Mouse (Mus musculus) midbrain, postnatal 0 days (tissue): Measurements from ENCODE around the gene Slc43a3. TPM values are rescaled to one million over a fixed set of nuclear protein-coding genes. Genes with fewer than 3 reads are reported as not detected.

Experiments used
- ATAC-seq: fragments of 200-750 bp; cut with Nextera tagmentation; 2 replicates; pipeline ENCODE4 v1.8.0; 2017; ENCODE audit warnings: moderate number of reproducible peaks, mild to moderate bottlenecking, moderate TSS enrichment, moderate library complexity; ENCODE audit not compliant: low FRiP score
- DNase-seq: peaks from one replicate; pipeline ENCODE4 v3.0.0-alpha.2; 2015; ENCODE audit warnings: low spot score
- H3K27ac ChIP-seq: fragments of 300-500 bp; sonication (generic); 2 replicates; pipeline ENCODE4 v1.5.1; 2014; ENCODE audit warnings: low read depth, mild to moderate bottlenecking, low read length, mixed read lengths
- H3K27me3 ChIP-seq: fragments of 300-500 bp; sonication (generic); 2 replicates; pipeline ENCODE4 v1.6.1; 2014; ENCODE audit warnings: low read length, control low read depth, mixed read lengths; ENCODE audit not compliant: insufficient read depth
- H3K36me3 ChIP-seq: fragments of 300-500 bp; sonication (generic); 2 replicates; pipeline ENCODE4 v1.6.1; 2014; ENCODE audit warnings: low read length, control low read depth, mixed read lengths; ENCODE audit not compliant: insufficient read depth
- H3K4me1 ChIP-seq: fragments of 300-500 bp; sonication (generic); 2 replicates; pipeline ENCODE4 v1.6.1; 2014; ENCODE audit warnings: mild to moderate bottlenecking, control low read depth, antibody characterized with exemption, low read length, mixed read lengths; ENCODE audit not compliant: insufficient read depth
- H3K4me2 ChIP-seq: fragments of 300-500 bp; sonication (generic); 2 replicates; pipeline ENCODE4 v1.6.1; 2014; ENCODE audit warnings: low read depth, mild to moderate bottlenecking, low read length, mixed read lengths; ENCODE audit not compliant: poor library complexity, severe bottlenecking
- H3K4me3 ChIP-seq: fragments of 300-500 bp; sonication (generic); 2 replicates; pipeline ENCODE4 v1.5.1; 2014; ENCODE audit warnings: low read depth, mild to moderate bottlenecking, low read length, moderate library complexity
- H3K9ac ChIP-seq: fragments of 300-500 bp; sonication (generic); replicated peaks from 2 replicates; pipeline ENCODE4 v1.6.1; 2014; ENCODE audit warnings: mild to moderate bottlenecking, low read length, moderate library complexity, mixed read lengths; ENCODE audit not compliant: poor library complexity, severe bottlenecking
- H3K9me3 ChIP-seq: fragments of 300-500 bp; sonication (generic); 2 replicates; pipeline ENCODE4 v1.6.1; 2016; ENCODE audit warnings: low read length, control low read depth
- CTCF ChIP-seq: IDR thresholded peaks from 2 replicates; pipeline ENCODE4 v1.5.1; 2016; ENCODE audit warnings: antibody characterized with exemption, mild to moderate bottlenecking
- WGBS: fragments of 180-500 bp; shearing (Covaris S2); extraction: QIAGEN DNeasy Blood & Tissue Kit; methylation state at CpG from one replicate; pipeline ENCODE4 v1.1.7; 2014; 5-methylcytosine and 5-hydroxymethylcytosine counted together
- polyA plus RNA-seq: library from polyadenylated mRNA; unstranded; fragments of >200 nt; fragmentation: Nextera tagmentation; extraction: Ambion mirVana; gene quantifications from 2 replicates; pipeline ENCODE4 v1.2.1, GENCODE M21; 2015
- total RNA-seq: library from RNA; depleted of rRNA; stranded (reverse); fragments of >200 nt; gene quantifications from 2 replicates; pipeline ENCODE4 v1.2.3, GENCODE M21; 2014

Slc43a3 gene
- total and polyA plus RNA-seq, 2 experiments from 2014 or later, result 1.9 to 2.0 TPM

- no peak for TF ChIP-seq CTCF
- WGBS, result 96% methylated on average over 8 of the region's 8 CpGs
These were observed 14.6 kb downstream of the Slc43a3 start for GRCm38 (mm10) chr2:84951027-84951426.

GRCm38 (mm10) chr2:84952251-84952650 is 15.9 kb downstream of the Slc43a3 start:
- H3K4me1 ChIP-seq, result no peaks in the 10 kb centered on the region
- no peaks in the 10 kb centered on the region for H3K36me3 ChIP-seq
- H3K27ac ChIP-seq, result no peak overlapping the region
- H3K9me3 ChIP-seq, result no peaks in the 10 kb centered on the region
- H3K27me3 ChIP-seq, result no peaks in the 10 kb centered on the region
- no peak overlapping the region for H3K4me2 ChIP-seq
- no peak for DNase-seq
- 88% methylated on average over 1 of the region's 1 CpGs for WGBS
- no peak for ATAC-seq
- no peak overlapping the region for H3K4me3 ChIP-seq
- no peak overlapping the region for H3K9ac ChIP-seq
- TF ChIP-seq CTCF, result no peak

More at GRCm38 (mm10) chr2:84951027-84951426, 14.6 kb downstream of the Slc43a3 start:
- Histone ChIP-seq H3K4me1 (no peaks in the 10 kb centered on the region), H3K36me3 (no peaks in the 10 kb centered on the region), H3K4me3 (no peak overlapping the region), H3K9me3 (no peaks in the 10 kb centered on the region), H3K27ac (no peak overlapping the region), H3K27me3 (no peaks in the 10 kb centered on the region), H3K4me2 (no peak overlapping the region), H3K9ac (no peak overlapping the region)
- ATAC-seq (no peak), DNase-seq (no peak)

- H3K9me3 ChIP-seq, result no peaks in the 10 kb centered on the region
- TF ChIP-seq CTCF, result no peak
- H3K27ac ChIP-seq, result no peak overlapping the region
- H3K4me1 ChIP-seq, result no peaks in the 10 kb centered on the region
- no peak overlapping the region for H3K9ac ChIP-seq
- no peak overlapping the region for H3K4me2 ChIP-seq
- no peaks in the 10 kb centered on the region for H3K27me3 ChIP-seq
- no peaks in the 10 kb centered on the region for H3K36me3 ChIP-seq
- WGBS, result 84% methylated on average over 4 of the region's 4 CpGs
- DNase-seq (no peak), ATAC-seq (no peak)
- H3K4me3 ChIP-seq, result no peak overlapping the region
These were observed 16.3 kb downstream of the Slc43a3 start for GRCm38 (mm10) chr2:84952693-84953092.

GRCm38 (mm10) chr2:84955435-84955834 is 19.1 kb downstream of the Slc43a3 start:
- Histone ChIP-seq H3K4me2 (no peak overlapping the region), H3K27me3 (no peaks in the 10 kb centered on the region), H3K27ac (no peak overlapping the region), H3K36me3 (no peaks in the 10 kb centered on the region), H3K4me1 (no peaks in the 10 kb centered on the region), H3K4me3 (no peak overlapping the region), H3K9ac (no peak overlapping the region), H3K9me3 (no peaks in the 10 kb centered on the region)
- DNase-seq, result no peak
- WGBS, result 89% methylated on average over 9 of the region's 9 CpGs
- no peak for TF ChIP-seq CTCF
- ATAC-seq, result no peak

- 59% methylated on average over 5 of the region's 5 CpGs for WGBS
- Histone ChIP-seq H3K4me3 (no peak overlapping the region), H3K27ac (no peak overlapping the region), H3K9me3 (no peaks in the 10 kb centered on the region), H3K36me3 (no peaks in the 10 kb centered on the region), H3K4me1 (no peaks in the 10 kb centered on the region), H3K4me2 (no peak overlapping the region), H3K9ac (no peak overlapping the region), H3K27me3 (no peaks in the 10 kb centered on the region)
- DNase-seq (peak; percentile 27), ATAC-seq (no peak)
- peak; percentile 67 for TF ChIP-seq CTCF
These were observed 19.9 kb downstream of the Slc43a3 start for GRCm38 (mm10) chr2:84956274-84956673.

GRCm38 (mm10) chr2:84958588-84959264 is 22.3 kb downstream of the Slc43a3 start:
- no peaks in the 10 kb centered on the region for H3K27me3 ChIP-seq
- ATAC-seq (no peak), DNase-seq (no peak)
- 95% methylated on average over 11 of the region's 11 CpGs for WGBS
- no peak overlapping the region for H3K4me2 ChIP-seq
- no peaks in the 10 kb centered on the region for H3K4me1 ChIP-seq
- H3K9ac ChIP-seq, result no peak overlapping the region
- H3K27ac ChIP-seq, result no peak overlapping the region
- no peaks in the 10 kb centered on the region for H3K9me3 ChIP-seq
- no peaks in the 10 kb centered on the region for H3K36me3 ChIP-seq
- H3K4me3 ChIP-seq, result no peak overlapping the region
- TF ChIP-seq CTCF, result no peak
